Mouse (Mus musculus) 3T3-L1 (cell line): ENCODE results near the gene Trub2.
A peak's percentile ranks its signal among the peaks of the same experiment; 100 is the strongest.
"Not testable (repeated sequence)": the region's sequence is repeated elsewhere in the genome, so short reads cannot be mapped to it uniquely, and the experiment has no call there.

Source experiments
- DNase-seq: peaks from one replicate; pipeline ENCODE4 v3.0.0-alpha.2; 2015; ENCODE audit warnings: low read depth, low spot score

Trub2 gene

DNA sequence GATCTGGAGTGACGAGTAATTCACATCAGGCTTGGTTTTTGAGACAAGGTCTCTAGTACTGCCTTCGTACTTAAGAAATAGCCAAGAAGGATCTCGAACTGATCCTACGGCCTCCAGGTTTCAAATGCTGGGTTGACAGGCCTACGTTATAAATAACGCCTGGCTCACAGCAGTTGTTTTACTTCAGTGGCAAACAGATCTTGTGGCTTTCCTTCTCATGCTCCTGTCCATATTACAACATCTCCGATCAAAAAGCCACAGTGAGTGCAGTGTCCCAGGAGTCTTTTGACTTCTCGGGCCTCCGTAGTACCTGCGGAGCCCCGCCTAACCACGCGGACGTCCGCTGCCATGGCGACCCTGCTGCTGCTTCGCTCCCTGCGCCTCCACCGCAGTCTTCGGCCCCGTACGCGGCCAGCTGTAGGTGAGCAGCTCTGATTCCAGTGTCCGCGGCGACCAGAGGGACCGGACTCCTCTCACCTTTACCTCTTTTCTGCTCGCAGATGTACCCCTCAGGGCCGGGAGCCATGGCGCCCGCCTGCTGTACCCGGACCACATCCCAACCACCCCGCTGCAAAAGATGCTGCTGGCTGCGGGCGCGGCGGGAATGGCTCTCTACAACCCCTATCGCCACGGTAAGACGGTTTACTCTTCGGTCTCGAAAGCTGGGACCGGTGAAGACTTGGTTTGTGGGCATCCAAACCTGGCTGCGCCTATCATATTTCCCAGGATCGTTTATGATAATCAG lies at the start of gene Trub2:
Trub2 (minus strand) TSS at position 566 of the 745 bp plus-strand sequence.
- peak; percentile 77 for DNase-seq

DNA sequence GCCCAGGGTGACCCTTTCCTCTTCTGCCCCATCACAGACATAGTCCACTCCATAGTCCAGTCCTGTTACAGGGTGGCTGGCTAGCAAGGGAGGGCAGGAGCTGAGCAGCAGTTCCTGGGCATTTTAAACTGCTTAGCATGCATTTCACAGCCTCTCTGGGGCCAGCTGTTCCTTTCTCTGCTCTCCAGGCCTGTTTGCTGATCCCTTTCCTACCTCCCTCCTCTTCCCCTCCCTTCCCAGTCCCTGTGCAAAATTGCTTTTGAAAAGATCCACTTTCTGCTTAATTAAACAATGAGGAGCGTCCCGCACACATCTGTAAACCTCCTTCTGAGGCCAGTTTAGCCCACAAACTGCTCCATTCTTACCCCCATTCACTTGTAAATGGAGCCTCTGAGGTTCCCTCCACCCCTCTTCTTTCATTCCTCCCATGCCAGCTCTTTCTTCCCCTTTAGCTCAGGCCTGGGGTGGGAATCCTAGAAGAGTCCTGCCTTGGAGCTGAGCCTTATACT lies 47.1 kb upstream of the Trub2 start:
- DNase-seq, result no peak

DNA sequence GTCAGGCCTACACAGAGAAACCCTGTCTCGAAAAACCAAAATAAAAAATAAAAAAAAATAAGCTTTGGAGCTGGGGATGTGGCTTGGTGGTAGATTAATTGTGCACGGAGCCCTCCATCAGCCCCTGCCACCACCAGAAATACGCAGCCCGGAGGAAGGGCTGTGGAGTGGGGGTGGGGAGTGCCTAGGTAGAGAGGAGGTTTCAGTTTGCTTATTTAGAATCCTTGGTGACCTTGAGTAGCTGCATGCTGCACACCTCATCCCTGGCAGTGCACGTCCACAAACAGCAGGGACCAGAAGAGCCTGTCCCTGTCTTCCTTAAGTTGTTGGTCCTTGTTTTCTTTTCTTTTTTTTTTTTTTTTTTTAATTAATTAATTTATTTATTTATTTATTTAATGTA lies 45.5 kb upstream of the Trub2 start:
- no peak for DNase-seq

DNA sequence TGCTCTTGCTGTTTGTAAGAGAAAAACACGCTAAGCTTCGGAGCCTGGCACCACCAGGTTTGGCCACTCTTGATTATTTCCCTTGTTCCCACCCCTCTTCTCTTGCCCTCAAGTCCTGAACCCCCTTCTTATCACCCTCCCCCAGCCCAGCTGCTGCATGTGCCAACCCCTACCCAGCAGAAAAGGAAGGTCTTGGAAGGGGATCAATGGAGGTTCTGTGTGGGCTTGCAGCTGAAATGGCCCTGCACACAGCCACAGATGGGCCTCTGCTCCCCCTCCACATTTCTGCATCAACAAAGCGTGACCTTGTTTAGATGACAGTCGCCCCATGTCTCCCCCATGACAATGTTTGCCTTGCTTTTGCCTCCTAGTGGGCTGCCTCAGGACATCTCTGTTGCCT lies 42.8 kb upstream of the Trub2 start:
- DNase-seq, result no peak

DNA sequence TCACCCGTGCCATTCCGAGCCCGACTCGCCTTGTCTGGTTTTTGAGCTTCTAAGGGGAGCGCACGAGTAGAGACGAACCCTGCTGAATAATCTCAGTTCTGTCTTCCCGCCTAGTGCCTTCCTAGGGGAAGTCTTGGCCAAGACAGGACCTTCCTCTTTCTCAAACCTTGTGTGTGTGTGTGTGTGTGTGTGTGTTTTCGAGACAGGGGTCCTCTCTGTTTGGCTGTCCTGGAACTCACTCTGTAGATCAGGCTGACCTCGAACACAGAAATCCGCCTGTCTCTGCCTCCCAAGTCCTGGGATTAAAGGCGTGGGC lies 39.4 kb upstream of the Trub2 start:
- no peak for DNase-seq

DNA sequence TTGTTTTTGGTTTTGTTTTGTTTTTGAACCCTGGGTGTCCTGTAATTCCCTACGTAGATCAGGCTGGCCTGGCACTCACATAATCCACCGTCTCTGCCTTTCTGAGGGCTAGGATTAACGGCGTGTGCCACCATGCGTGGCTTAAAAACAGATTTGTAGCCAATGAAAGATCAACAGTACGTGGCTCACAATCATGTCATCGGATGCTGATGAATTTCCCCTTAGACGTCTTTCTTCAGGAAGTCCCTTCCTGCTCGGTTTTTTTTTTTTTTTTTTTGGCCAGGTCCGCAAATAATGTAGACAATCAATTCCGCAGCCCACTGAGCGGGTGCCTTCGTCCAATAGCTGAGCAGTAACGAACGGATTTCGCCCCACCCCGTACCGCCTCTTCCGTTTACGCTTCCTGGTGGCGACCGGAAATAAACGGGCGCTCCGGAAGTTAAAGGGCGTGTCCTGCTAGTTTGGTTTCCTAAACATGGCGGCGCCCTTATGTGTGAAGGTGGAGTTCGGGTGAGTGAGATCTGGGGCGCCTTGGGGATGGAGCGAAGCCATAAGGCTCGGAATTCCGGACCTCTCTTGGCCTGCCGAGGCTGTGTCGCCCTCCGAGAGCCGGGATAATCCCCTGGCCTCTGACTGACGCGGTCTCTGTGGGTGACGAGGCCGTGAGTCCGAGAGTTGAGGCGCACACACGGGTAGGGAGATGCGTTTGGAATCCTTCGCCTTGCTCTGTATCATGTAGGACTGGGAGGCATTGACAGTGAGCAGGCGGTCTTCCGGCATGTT lies 38.8 kb upstream of the Trub2 start:
- DNase-seq, result peak; percentile 99

DNA sequence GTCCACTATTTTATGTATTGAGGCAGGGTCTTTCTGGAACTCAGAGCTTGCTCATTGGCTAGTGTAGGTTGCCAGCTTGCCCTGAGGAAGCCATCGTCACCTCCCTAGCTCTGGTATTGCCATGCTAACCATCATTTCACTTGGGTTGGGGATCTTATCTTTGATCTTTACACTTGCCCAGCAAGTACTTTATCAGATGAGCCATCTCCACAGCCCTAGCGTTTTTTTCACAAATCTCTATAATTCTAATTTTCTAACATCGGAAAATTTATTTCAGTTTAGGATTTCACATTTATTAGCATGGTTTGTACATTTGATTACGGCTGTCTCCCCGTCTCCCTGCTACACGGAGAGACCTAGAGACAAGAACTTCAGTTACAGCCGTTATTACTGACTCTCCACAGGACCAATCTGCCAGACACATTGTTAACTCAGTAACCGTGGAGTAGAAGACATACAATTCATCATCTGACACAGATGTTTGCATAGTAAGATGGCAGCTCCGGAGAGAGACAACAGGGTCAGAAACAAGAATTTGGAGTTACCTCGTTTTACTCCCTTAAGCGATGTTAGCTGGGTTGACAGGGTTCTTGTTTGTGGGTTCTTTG lies 38.1 kb upstream of the Trub2 start:
- DNase-seq, result peak; percentile 17

DNA sequence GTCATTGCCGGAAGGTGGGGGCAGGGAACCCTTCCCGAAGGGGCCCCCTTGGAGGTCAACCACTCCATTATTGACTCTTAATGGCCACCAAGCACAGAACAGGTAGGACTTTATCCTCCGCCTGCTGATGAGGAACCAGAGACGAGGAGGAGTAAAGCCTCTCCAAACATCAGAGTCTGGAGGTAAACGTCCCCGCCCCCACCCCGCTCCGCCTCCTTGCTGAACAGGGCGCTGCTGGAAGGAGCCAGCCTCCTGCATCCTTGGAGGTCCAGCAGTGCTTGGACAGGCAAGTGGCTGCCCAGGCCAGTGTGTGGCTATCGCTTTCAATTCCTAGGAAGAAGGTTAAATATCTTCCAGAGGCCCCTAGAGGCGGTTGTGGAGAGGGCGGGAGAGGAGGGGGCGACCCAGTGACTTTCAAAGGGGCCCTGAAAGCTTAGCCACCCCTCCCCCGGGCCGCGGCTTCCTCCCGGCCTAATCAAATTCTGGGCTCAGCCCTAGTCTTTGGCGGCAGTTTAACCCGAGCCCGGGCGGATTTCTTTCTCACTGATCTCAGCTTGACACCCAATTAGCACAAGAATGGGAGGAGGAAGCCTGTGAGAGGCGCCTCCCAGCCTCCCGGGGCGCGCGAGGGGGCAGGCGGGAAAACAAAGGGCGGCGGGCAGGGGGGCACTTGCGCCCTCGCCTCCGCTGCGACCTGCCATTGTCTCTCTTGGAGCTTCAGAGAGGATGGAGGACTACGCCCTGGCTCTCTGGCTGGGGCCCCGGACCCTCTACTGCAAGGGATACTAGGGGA lies 31.9 kb upstream of the Trub2 start, which contains the start of gene Urm1:
Urm1 (plus strand) TSS at position 51 of the 793 bp plus-strand sequence.
- DNase-seq, result peak; percentile 68

DNA sequence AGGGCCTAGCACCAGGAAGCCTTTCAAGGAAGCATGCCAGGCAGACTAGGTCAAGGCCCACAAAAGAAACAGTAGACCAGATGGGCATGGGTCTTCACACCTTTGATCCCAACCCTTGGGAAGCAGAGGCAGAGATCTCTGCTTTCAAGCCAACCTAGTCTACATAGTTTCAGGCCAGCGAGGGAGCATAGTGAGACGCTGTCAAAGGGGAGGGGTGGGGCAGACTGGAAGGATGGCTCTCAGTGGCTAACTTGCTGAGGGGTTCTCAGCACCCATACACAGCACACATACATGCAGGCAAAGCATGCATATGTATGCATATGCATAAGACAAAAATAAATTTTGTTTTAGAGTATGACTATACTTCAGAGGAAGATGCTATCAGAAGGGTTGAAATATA lies 31.1 kb upstream of the Trub2 start:
- no peak for DNase-seq

DNA sequence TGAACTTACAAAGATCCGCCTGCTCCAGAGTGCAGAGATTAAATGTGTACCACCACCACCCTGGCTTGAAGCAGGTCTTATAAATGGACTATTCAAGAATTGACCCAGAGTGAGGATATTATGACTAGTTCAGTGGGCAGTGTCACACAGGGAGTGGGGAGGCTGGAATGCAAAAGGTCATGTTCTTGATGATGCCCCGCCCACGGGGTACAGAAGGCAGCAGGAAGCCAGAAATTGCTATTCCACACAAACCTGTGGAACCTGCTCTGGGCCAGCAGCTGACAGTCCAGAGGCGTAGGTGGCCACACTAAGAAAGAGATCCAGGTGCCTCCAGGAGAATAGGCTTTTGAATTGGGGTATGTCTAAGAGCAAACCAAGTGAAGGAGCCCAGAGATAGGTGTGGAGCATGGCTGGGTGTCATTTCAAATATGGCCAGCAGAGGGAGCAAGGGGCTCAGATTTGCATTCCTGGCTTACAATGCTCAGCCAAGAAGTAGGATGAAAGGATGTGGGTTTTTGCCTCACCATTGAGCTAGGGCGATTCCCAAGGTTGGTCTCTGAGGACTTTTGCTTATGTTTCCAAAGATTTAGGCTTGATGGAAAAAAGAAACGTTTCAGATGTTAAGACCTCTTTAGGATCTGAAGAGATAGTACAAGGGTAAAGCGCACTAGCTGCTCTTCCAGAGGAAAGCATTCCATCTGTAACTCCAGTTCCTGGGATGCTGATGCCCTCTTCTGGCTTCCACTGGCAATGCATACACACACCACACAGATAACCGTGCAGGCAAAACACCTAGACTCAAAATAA lies 29.3 kb upstream of the Trub2 start:
- peak; percentile 94 for DNase-seq

DNA sequence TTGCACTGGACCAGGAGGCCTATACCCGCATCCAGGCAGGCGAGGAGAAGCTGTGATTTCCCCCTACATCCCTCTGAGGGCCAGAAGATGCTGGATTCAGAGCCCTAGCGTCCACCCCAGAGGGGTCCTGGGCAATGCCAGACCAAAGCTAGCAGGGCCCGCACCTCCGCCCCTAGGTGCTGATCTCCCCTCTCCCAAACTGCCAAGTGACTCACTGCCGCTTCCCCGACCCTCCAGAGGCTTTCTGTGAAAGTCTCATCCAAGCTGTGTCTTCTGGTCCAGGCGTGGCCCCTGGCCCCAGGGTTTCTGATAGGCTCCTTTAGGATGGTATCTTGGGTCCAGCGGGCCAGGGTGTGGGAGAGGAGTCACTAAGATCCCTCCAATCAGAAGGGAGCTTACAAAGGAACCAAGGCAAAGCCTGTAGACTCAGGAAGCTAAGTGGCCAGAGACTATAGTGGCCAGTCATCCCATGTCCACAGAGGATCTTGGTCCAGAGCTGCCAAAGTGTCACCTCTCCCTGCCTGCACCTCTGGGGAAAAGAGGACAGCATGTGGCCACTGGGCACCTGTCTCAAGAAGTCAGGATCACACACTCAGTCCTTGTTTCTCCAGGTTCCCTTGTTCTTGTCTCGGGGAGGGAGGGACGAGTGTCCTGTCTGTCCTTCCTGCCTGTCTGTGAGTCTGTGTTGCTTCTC lies 27.5 kb upstream of the Trub2 start:
- no peak for DNase-seq

DNA sequence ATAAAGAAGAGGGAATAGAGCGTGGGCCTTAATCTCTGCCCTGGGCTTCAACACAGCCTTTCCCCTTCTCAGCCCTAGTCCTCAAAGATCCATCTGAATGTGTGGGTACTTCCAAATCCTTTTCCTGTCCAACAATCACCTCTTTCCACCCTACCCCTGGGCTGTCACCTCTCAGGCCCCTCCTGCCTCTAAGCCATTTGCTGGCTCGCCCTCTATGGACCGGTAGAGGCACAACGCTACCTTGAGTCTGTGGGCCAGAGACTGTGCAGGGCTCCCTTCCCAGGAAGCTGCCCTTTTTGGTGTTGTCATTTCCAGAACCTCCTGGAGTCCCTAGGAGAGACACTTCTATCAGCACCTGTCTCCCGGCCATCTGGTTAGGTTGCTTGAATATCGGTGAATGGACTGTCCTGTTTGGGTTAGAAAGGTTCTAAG lies 15.1 kb upstream of the Trub2 start:
- DNase-seq, result peak; percentile 72

DNA sequence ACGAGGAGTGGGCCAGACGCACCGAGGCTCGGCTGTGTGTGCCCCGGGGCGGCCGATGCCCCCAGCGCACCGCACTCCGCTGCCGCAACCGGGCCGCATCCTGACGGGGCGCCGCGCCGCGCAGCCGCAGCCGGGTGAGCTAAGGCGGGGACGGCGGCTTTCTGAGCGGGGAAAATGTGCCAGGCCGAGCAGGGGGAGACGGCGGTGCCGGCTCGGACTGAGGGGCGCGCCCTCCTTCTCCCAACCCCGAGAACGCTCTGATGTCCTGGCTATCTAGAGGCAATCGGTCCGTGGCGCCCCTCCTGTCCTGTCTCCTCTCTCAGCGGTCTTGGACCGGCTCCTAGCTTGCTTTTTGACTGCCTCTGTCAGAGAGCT lies 14.5 kb upstream of the Trub2 start:
- no peak for DNase-seq

DNA sequence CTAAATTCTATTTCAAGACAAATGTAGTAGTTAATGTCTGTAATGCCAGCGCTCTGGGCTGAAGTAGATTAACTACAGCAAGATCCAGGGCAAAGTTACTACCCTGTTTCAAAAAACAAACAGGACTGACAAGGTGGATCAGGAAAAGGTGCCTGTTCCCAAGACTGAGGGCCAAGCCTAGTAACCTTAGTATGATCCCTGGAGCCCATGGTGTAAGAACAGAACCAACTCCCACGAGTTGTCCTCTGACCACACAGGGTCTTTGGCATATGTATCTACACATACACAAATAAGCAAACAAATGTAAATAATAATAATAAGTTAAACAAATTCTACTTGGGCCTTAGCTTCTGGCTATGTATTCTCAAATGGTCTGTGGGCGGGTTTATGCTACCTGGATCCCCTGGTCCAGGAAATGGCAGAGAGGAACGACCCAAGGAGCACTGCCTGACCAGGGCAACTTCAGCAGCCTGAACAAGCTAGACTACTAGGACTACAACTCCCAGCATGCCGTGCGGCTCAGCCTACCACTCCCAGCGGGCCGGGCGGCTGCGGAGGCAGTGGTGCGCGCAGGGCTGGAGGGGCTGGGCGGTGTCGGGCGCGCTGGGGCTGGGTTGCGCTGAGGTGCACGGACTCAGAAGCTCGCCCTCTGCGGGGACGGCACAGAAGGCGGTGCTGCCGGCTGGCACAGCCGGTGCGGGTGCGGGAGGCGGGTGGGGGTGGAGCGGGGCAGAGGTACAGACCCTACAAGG lies 13.9 kb upstream of the Trub2 start, which contains the start of gene Slc27a4:
Slc27a4 (plus strand) TSS at position 560 of the 752 bp plus-strand sequence.
- DNase-seq, result peak; percentile 89

DNA sequence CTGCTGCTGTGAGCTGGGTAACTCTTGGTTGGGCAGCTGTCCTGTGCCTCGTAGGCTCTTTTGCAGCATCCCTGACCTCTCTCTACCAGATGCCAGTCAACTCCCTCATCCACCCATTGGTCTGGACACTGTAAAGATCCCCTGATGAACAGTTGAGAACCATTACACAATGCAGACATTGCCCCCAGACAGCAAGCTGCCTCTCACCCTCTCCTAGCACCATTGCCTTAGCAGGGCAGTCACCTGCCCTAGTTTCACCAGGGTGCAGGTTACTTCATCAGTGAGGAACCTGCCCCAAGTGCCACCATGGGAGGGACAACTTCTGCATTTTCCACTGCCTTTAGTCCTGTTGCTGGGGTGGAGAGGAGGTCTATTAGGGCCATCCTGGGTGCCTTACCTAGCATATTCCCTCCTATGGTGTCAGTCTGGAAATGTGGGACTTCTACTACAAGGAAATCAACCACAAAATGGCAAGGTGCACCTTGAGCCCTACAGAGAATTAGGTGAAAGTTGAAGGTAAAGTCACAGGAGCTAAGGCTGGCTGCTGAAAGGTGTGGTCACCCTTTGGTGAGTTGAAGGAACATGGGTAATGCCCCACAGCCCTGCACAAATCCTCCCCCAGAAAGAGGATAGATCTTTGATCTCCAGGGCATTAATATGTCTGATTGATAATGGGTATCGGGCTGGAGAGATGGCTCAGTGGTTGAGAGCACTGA lies 4.6 kb upstream of the Trub2 start:
- DNase-seq, result no peak

DNA sequence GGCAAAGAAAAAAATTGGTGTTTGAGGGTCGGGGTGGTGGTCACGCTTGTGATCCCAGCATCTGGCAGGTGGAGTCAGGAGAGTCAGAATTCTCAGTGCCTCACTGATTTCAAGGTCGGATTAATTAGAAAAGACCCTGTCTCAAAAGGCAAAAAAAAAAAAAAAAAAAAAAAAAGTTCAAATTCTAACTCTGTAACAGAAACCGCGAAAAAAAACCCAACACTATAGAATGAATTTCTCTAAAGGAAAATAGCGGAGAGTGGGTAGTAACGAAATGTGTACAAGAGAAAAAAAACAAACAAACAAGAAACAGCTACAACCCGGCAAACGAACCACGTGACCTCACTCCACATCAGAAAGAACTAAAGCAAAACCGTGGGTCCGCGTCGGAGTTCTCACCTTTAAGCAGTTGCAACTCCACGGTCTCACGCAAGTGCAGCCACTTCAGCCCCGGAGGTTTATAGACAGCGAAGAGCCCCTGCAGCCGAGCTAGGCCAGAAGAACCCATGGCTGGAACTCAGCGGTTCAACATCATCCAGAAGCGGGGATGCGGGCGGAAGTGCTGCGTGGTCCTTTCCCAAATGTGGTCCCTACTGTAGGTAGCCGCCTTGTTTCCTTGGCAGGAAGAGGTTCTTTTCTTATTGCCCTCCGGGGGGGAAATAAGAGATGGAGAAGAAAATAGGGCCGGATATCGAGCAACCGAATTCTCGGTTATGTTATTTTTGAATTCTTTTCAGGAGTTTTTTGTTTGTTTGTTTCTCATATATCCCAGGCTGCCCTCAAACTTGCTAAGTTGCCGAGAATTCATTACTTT lies 991 bp downstream of the Trub2 start, which contains the start of gene Coq4:
Coq4 (plus strand) TSS at position 390 of the 814 bp plus-strand sequence.
- peak; percentile 97 for DNase-seq

DNA sequence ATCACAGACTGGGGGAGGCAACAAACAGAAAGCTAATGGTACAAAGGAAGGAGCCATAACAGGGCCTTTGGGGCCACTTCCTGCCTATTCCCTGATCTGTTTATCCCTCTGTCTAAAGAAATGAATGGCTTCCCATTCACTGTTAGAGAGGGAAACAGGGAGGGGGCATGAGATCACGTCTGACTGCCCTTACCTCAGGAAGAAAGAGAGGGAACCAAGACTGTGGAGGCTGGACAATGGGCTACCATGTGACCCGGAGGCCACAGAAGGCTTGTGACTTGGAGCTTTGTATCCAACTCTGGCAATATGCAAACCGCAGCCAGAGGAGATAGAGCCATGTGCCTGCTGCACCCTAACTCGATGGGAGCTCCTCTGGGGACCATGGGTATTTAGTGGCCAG lies 4.0 kb downstream of the Trub2 start:
- no peak for DNase-seq

DNA sequence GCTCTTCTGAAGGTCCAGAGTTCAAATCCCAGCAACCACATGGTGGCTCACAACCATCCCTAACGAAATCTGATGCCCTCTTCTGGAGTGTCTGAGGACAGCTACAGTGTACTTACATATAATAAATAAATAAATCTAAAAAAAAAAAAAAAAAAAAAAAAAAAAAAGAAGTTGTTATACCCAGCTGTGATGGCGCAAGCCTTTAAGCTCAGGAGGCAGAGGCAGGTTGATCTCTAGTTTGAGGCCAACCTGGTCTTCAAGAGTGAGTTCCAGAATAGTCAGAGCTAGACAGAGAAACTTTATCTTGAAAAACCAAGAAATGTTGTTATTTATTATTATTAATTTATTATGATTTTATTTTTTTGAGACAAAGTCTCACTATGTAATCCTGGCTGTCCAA lies 7.0 kb downstream of the Trub2 start:
- not testable (repeated sequence) for DNase-seq
